Mouse (Mus musculus): ENCODE measurements at regions not wholly inside any gene's neighbourhood (a gene's known extent, or its start where the extent isn't known, plus 50 kb on each side); places are given as distances from the start of the nearest gene placed in this dataset.

GRCm38 (mm10) chr8:12127801-12128490 lies 150.7 kb upstream of the A230072I06Rik start:
- 28% methylated on average over 4 of the region's 4 CpGs for WGBS
- Histone ChIP-seq H3K27me3 (replicated peaks; ENCODE audit: control insufficient read depth, insufficient read depth, low read length) (no peaks in the 10 kb centered on the region; the same call in 1 of the 2 replicates), H3K4me1 (ENCODE audit: control insufficient read depth, insufficient read depth, low read length) (peaks cover 7% of the 10 kb centered on the region), H3K4me2 (ENCODE audit: low read depth, low read length) (no peak overlapping the region), H3K9ac (ENCODE audit: low read depth, low read length) (no peak overlapping the region), H3K4me3 (ENCODE audit: low read depth, low read length) (no peak overlapping the region), H3K9me3 (ENCODE audit: control insufficient read depth, low read length) (no peaks in the 10 kb centered on the region), H3K27ac (replicated peaks; ENCODE audit: low read depth, low read length) (no peak overlapping the region), H3K36me3 (ENCODE audit: control insufficient read depth, insufficient read depth, low read length) (no peaks in the 10 kb centered on the region)
- DNase-seq (ENCODE audit: low spot score) (no peak), ATAC-seq (ENCODE audit: low read depth) (no peak)

DNA sequence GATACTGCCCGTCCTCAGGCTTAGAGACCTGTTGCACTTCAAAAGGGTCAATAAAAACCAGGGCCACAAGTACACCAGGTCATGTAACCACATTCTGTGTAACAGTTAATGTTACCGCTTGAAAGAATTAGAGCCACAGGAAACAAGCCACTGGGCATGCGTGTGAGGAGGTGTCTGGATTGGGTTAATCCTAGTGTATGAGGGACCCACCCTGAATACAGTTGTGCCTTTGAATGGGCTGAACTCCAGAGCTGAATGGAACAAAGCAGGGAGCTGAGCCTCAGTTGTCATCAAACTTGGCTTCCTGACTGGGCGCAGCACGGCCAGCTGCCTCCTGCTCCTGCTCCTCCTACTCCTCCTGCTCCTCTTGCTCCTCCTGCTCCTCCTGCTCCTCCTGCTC lies 148.0 kb upstream of the A230072I06Rik start:
- DNase-seq (ENCODE audit: low spot score) (no peak), ATAC-seq (ENCODE audit: low read depth) (no peak)
- no peak overlapping the region for H3K27ac ChIP-seq (replicated peaks; ENCODE audit: low read depth, low read length)
- 48% methylated on average over 5 of the region's 5 CpGs for WGBS
- peaks cover 14% of the 10 kb centered on the region for H3K27me3 ChIP-seq (replicated peaks; ENCODE audit: control insufficient read depth, insufficient read depth, low read length)
- H3K36me3 ChIP-seq (ENCODE audit: control insufficient read depth, insufficient read depth, low read length): no peaks in the 10 kb centered on the region
- H3K4me3 ChIP-seq (ENCODE audit: low read depth, low read length): no peak overlapping the region
- H3K9me3 ChIP-seq (ENCODE audit: control insufficient read depth, low read length): no peaks in the 10 kb centered on the region
- peaks cover 7% of the 10 kb centered on the region for H3K4me1 ChIP-seq (ENCODE audit: control insufficient read depth, insufficient read depth, low read length)
- no peak overlapping the region for H3K4me2 ChIP-seq (ENCODE audit: low read depth, low read length)
- H3K9ac ChIP-seq (ENCODE audit: low read depth, low read length): no peak overlapping the region

DNA sequence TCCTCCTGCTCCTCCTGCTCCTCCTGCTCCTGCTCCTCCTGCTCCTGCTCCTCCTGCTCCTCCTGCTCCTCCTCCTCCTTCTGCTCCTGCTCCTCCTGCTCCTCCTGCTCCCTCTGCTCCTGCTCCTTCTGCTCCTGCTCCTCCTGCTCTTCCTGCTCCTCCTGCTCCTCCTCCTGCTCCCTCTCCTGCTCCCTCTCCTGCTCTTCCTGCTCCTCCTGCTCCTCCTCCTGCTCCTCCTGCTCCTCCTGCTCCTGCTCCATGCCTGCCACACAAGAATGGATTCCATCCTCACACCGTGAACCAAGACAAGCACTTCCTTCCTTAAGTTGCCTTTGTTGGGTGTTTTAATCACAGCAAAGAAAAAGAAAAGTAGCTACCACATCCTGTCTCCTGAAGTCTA lies 144.4 kb upstream of the A230072I06Rik start:
- WGBS: 56% methylated on average over 1 of the region's 1 CpGs
- ATAC-seq (ENCODE audit: low read depth) (no peak), DNase-seq (ENCODE audit: low spot score) (no peak)
- Histone ChIP-seq H3K9ac (ENCODE audit: low read depth, low read length) (no peak overlapping the region), H3K36me3 (ENCODE audit: control insufficient read depth, insufficient read depth, low read length) (no peaks in the 10 kb centered on the region), H3K27ac (replicated peaks; ENCODE audit: low read depth, low read length) (no peak overlapping the region), H3K4me3 (ENCODE audit: low read depth, low read length) (no peak overlapping the region), H3K9me3 (ENCODE audit: control insufficient read depth, low read length) (no peaks in the 10 kb centered on the region), H3K4me2 (ENCODE audit: low read depth, low read length) (no peak overlapping the region), H3K4me1 (ENCODE audit: control insufficient read depth, insufficient read depth, low read length) (peaks cover 4% of the 10 kb centered on the region; the same call in 1 of the 2 replicates), H3K27me3 (replicated peaks; ENCODE audit: control insufficient read depth, insufficient read depth, low read length) (peaks cover 14% of the 10 kb centered on the region)

DNA sequence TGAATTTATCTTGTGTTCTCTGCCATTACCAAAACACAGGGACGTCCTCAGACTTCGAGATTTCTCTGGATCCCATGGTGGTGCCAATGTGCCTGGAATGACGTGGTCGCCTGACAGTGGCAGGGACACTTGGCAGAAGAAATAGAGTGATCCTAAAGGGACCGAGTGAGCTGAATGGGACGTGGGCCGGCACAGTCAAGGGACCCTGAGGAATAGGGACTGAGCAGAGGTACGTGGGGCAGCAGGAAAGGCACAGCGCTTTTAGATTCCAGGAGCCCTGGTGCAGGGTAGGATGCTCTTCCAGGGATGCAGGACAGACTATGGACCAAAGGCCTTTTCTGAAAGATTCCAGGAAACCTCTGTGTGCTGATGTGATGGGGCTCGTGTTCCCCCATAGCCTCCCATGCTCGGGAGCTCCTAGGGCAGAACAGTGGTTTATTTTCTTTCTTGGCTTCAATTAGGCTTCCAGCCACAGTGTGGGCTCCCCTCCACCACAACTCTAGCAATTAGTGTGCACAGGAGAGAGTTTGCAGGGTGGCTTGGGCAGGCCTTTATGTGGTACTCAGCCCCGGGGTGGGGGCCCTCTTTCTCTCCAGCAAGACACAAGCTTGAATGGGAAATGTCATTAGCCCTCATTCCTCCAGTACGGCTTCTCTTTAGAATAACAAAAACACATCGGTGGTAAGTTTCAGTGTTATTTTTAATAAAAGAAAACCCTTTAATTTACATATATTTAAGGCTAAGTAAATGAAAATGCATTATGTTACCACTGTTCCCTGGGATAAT lies 143.0 kb upstream of the A230072I06Rik start:
- H3K36me3 ChIP-seq (ENCODE audit: control insufficient read depth, insufficient read depth, low read length): no peaks in the 10 kb centered on the region
- DNase-seq (ENCODE audit: low spot score) (no peak), ATAC-seq (ENCODE audit: low read depth) (no peak)
- no peak overlapping the region for H3K4me3 ChIP-seq (ENCODE audit: low read depth, low read length)
- H3K9me3 ChIP-seq (ENCODE audit: control insufficient read depth, low read length): no peaks in the 10 kb centered on the region
- H3K9ac ChIP-seq (ENCODE audit: low read depth, low read length): no peak overlapping the region
- peaks cover 4% of the 10 kb centered on the region; the same call in 1 of the 2 replicates for H3K4me1 ChIP-seq (ENCODE audit: control insufficient read depth, insufficient read depth, low read length)
- H3K27ac ChIP-seq (replicated peaks; ENCODE audit: low read depth, low read length): no peak overlapping the region
- 60% methylated on average over 14 of the region's 14 CpGs for WGBS
- H3K4me2 ChIP-seq (ENCODE audit: low read depth, low read length): no peak overlapping the region
- H3K27me3 ChIP-seq (replicated peaks; ENCODE audit: control insufficient read depth, insufficient read depth, low read length): peaks cover 14% of the 10 kb centered on the region

GRCm38 (mm10) chr8:12136178-12136455 lies 142.5 kb upstream of the A230072I06Rik start:
- H3K27ac ChIP-seq (replicated peaks; ENCODE audit: low read depth, low read length): no peak overlapping the region
- WGBS: 63% methylated on average over 5 of the region's 5 CpGs
- no peaks in the 10 kb centered on the region for H3K36me3 ChIP-seq (ENCODE audit: control insufficient read depth, insufficient read depth, low read length)
- H3K4me2 ChIP-seq (ENCODE audit: low read depth, low read length): no peak overlapping the region
- peaks cover 14% of the 10 kb centered on the region for H3K27me3 ChIP-seq (replicated peaks; ENCODE audit: control insufficient read depth, insufficient read depth, low read length)
- H3K9me3 ChIP-seq (ENCODE audit: control insufficient read depth, low read length): no peaks in the 10 kb centered on the region
- no peak overlapping the region for H3K9ac ChIP-seq (ENCODE audit: low read depth, low read length)
- peaks cover 4% of the 10 kb centered on the region; the same call in 1 of the 2 replicates for H3K4me1 ChIP-seq (ENCODE audit: control insufficient read depth, insufficient read depth, low read length)
- DNase-seq (ENCODE audit: low spot score): no peak
- ATAC-seq (ENCODE audit: low read depth): no peak
- H3K4me3 ChIP-seq (ENCODE audit: low read depth, low read length): no peak overlapping the region

DNA sequence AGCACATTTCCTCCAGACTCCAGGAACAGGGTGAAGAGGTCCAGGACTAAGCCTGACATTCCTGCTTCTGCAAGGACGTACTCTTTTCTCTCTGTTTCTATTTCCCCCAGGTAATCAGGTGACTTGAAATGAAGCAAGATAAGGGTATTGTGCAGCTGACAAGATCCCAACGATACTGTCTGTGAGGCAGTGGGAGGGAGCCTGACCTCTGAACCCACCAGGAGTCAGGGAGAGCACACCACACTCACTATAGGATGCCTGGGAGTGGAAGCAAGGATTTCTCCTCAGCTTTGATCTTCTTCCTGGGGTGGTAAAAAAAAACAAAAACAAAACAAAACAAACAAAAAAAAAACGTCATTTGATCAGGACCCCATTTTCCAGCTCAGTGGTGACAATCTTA lies 141.1 kb upstream of the A230072I06Rik start:
- Histone ChIP-seq H3K27ac (replicated peaks; ENCODE audit: low read depth, low read length) (no peak overlapping the region), H3K4me2 (ENCODE audit: low read depth, low read length) (no peak overlapping the region), H3K4me3 (ENCODE audit: low read depth, low read length) (no peak overlapping the region), H3K4me1 (ENCODE audit: control insufficient read depth, insufficient read depth, low read length) (peaks cover 4% of the 10 kb centered on the region; the same call in 1 of the 2 replicates), H3K9me3 (ENCODE audit: control insufficient read depth, low read length) (no peaks in the 10 kb centered on the region), H3K27me3 (replicated peaks; ENCODE audit: control insufficient read depth, insufficient read depth, low read length) (peaks cover 14% of the 10 kb centered on the region), H3K9ac (ENCODE audit: low read depth, low read length) (no peak overlapping the region), H3K36me3 (ENCODE audit: control insufficient read depth, insufficient read depth, low read length) (no peaks in the 10 kb centered on the region)
- ATAC-seq (ENCODE audit: low read depth) (no peak), DNase-seq (ENCODE audit: low spot score) (no peak)
- 27% methylated on average over 3 of the region's 3 CpGs for WGBS

GRCm38 (mm10) chr8:12137913-12138312 lies 140.7 kb upstream of the A230072I06Rik start:
- ATAC-seq (ENCODE audit: low read depth): no peak
- Histone ChIP-seq H3K4me3 (ENCODE audit: low read depth, low read length) (no peak overlapping the region), H3K9ac (ENCODE audit: low read depth, low read length) (no peak overlapping the region), H3K36me3 (ENCODE audit: control insufficient read depth, insufficient read depth, low read length) (no peaks in the 10 kb centered on the region), H3K27me3 (replicated peaks; ENCODE audit: control insufficient read depth, insufficient read depth, low read length) (peaks cover 14% of the 10 kb centered on the region), H3K27ac (replicated peaks; ENCODE audit: low read depth, low read length) (no peak overlapping the region), H3K9me3 (ENCODE audit: control insufficient read depth, low read length) (no peaks in the 10 kb centered on the region), H3K4me2 (ENCODE audit: low read depth, low read length) (no peak overlapping the region), H3K4me1 (ENCODE audit: control insufficient read depth, insufficient read depth, low read length) (peaks cover 4% of the 10 kb centered on the region; the same call in 1 of the 2 replicates)
- no peak for DNase-seq (ENCODE audit: low spot score)
- WGBS: 53% methylated on average over 8 of the region's 8 CpGs

GRCm38 (mm10) chr8:12151679-12152078 lies 126.9 kb upstream of the A230072I06Rik start:
- no peaks in the 10 kb centered on the region for H3K9me3 ChIP-seq (ENCODE audit: control insufficient read depth, low read length)
- 48% methylated on average over 7 of the region's 7 CpGs for WGBS
- H3K4me1 ChIP-seq (ENCODE audit: control insufficient read depth, insufficient read depth, low read length): no peaks in the 10 kb centered on the region
- DNase-seq (ENCODE audit: low spot score) (peak; percentile 65), ATAC-seq (ENCODE audit: low read depth) (no peak)
- H3K27me3 ChIP-seq (replicated peaks; ENCODE audit: control insufficient read depth, insufficient read depth, low read length): peaks cover 6% of the 10 kb centered on the region; the same call in 1 of the 2 replicates
- H3K36me3 ChIP-seq (ENCODE audit: control insufficient read depth, insufficient read depth, low read length): no peaks in the 10 kb centered on the region
- H3K9ac ChIP-seq (ENCODE audit: low read depth, low read length): no peak overlapping the region
- no peak overlapping the region for H3K4me2 ChIP-seq (ENCODE audit: low read depth, low read length)
- no peak overlapping the region for H3K4me3 ChIP-seq (ENCODE audit: low read depth, low read length)
- no peak overlapping the region for H3K27ac ChIP-seq (replicated peaks; ENCODE audit: low read depth, low read length)

Data from embryonic facial prominence, embryonic 14.5 days (tissue).